Mouse (Mus musculus): Measurements from ENCODE around the gene Pcbp2. TPM values are rescaled to one million over a fixed set of nuclear protein-coding genes. Genes with fewer than 3 reads are reported as not detected.

The Pcbp2 gene
- polyA plus RNA-seq, 1 experiment from 2014 or later = 194 TPM

DNA sequence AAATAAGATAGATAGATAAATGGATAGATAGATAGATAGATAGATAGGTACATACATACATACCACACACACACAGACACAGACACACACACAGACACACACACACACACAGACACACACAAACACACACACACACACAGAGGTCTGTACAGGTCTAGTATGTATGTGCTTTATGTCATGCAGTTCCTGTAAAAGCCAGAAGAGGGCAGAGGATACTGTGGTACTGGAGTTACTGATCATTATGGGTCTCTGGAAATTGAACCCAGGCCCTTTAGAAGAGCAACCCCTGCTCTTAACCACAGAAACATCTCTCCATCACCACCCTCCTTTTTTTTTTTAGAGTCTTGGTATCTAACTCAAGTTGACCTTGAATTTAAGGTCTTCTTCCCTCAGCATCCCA, 6.7 kb upstream of the Pcbp2 start:
- H3K36me3 ChIP-seq (ENCODE audit: control insufficient read depth, insufficient read depth, low read length) = peaks cover 12% of the 10 kb centered on the region
- no peak overlapping the region for H3K9ac ChIP-seq (ENCODE audit: low read length)
- H3K27ac ChIP-seq (replicated peaks in 1 of 2; ENCODE audit: control insufficient read depth in 1 of 2, insufficient read depth in 1 of 2, low read depth in 2 of 2, low read length in 2 of 2) = no peak overlapping the region
- peaks cover 7 to 24% of the 10 kb centered on the region in 2 experiments; a peak in 3 of 4 replicates for H3K4me1 ChIP-seq (ENCODE audit: control insufficient read depth in 2 of 2, insufficient read depth in 2 of 2, low read length in 2 of 2)
- H3K27me3 ChIP-seq (ENCODE audit: control insufficient read depth, insufficient read depth, low read length) = no peaks in the 10 kb centered on the region
- no peak overlapping the region for H3K4me3 ChIP-seq (ENCODE audit: control insufficient read depth in 1 of 2, insufficient read depth in 1 of 2, low read depth in 1 of 2, low read length in 2 of 2)
- ATAC-seq (ENCODE audit: insufficient number of reproducible peaks, insufficient read depth, low FRiP score, low read depth) = no peak
- no peaks in the 10 kb centered on the region for H3K9me3 ChIP-seq (ENCODE audit: control insufficient read depth, low read length)
- H3K4me2 ChIP-seq (ENCODE audit: low read length) = no peak overlapping the region

DNA sequence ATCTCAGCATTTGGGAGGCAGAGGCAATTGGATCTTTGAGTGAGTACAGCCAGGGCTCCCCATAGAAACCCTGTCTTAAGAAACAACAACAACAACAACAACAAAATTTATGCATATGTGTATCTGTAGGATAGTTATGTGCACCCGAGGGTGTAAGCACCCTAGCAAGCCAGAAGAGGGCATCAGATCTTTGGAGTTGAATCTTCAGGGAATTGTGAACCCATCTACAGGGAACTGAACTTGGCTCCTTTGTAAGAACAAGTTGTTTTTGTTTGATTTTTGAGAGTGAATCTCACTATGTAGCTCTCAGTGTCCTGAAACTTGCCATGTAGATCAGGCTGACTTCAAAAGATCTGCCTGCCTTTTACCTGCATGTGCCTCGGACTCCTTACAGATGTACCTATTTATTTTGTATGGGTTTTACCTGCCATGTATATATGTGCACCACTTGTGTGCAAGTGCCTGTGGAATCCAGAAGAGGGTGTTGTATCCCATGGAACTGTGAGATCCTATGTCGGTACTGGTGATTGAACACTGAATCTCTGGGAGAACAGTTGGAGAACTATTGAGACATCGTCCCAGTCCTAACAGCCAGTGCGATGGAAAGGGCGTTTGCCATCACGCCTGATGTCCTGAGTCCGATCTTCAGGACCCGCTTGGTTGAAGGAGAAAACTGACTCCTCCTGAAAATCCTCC, 1.5 kb upstream of the Pcbp2 start:
- Histone ChIP-seq H3K4me1 (ENCODE audit: control insufficient read depth in 2 of 2, insufficient read depth in 2 of 2, low read length in 2 of 2) (peaks cover 2 to 18% of the 10 kb centered on the region in 2 experiments; a peak in 3 of 4 replicates), H3K27me3 (ENCODE audit: control insufficient read depth, insufficient read depth, low read length) (no peaks in the 10 kb centered on the region), H3K9ac (ENCODE audit: low read length) (no peak overlapping the region), H3K36me3 (ENCODE audit: control insufficient read depth, insufficient read depth, low read length) (peaks cover 11% of the 10 kb centered on the region), H3K4me3 (ENCODE audit: control insufficient read depth in 1 of 2, insufficient read depth in 1 of 2, low read depth in 1 of 2, low read length in 2 of 2) (no peak overlapping the region), H3K27ac (replicated peaks in 1 of 2; ENCODE audit: control insufficient read depth in 1 of 2, insufficient read depth in 1 of 2, low read depth in 2 of 2, low read length in 2 of 2) (no peak overlapping the region), H3K9me3 (ENCODE audit: control insufficient read depth, low read length) (no peaks in the 10 kb centered on the region), H3K4me2 (ENCODE audit: low read length) (no peak overlapping the region)
- WGBS = 95% methylated on average over 9 of the region's 9 CpGs
- ATAC-seq (ENCODE audit: insufficient number of reproducible peaks, insufficient read depth, low FRiP score, low read depth) = no peak

DNA sequence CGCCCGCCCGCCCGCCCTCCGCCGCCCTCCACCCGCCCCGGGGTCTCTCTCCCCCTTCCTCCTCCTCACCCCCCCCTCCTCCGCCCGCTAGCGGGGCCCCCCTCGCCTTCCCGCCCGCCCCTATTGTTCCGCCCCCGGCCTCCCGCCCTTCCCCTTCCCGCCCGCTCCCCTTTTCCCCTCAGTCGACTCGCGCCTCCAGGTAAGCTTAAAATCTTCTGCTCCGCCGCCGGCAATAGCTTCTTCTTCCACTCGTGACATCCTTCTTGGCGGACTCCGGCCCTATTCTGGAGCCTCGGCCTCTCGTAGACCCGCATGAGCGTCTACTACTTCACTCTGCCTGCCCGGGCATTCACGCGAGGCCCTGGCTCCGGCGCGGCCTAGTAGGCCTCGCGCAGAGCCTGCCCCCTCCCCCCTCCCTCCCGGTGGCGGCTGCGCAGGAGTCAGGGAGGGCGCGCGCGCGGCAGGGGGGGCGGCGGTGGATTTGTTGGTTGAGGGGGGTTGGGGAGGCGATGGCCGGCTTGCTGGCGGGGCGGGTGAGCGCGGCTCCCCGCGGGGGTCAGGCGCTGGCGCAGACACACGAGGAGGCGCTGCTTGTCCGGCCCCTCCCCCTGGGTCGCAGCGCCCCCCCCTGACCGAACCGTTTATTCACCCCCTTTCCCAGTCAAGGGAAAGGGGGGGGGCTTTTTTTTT, 411 bp downstream of the Pcbp2 start:
- H3K36me3 ChIP-seq (ENCODE audit: control insufficient read depth, insufficient read depth, low read length) = peaks cover 31% of the 10 kb centered on the region
- ATAC-seq (ENCODE audit: insufficient number of reproducible peaks, insufficient read depth, low FRiP score, low read depth) = peak; percentile 74
- WGBS = under 1% methylated on average over 44 of the region's 67 CpGs
- H3K27ac ChIP-seq (replicated peaks in 1 of 2; ENCODE audit: control insufficient read depth in 1 of 2, insufficient read depth in 1 of 2, low read depth in 2 of 2, low read length in 2 of 2) = peak overlapping the region; percentile 91 to 99
- H3K4me3 ChIP-seq (ENCODE audit: control insufficient read depth in 1 of 2, insufficient read depth in 1 of 2, low read depth in 1 of 2, low read length in 2 of 2) = peak overlapping the region; percentile 68 to 92
- peaks cover 2 to 18% of the 10 kb centered on the region in 2 experiments; a peak in 3 of 4 replicates for H3K4me1 ChIP-seq (ENCODE audit: control insufficient read depth in 2 of 2, insufficient read depth in 2 of 2, low read length in 2 of 2)
- peak overlapping the region; percentile 85 for H3K4me2 ChIP-seq (ENCODE audit: low read length)
- H3K27me3 ChIP-seq (ENCODE audit: control insufficient read depth, insufficient read depth, low read length) = no peaks in the 10 kb centered on the region
- peak overlapping the region; percentile 98 for H3K9ac ChIP-seq (ENCODE audit: low read length)
- H3K9me3 ChIP-seq (ENCODE audit: control insufficient read depth, low read length) = no peaks in the 10 kb centered on the region

DNA sequence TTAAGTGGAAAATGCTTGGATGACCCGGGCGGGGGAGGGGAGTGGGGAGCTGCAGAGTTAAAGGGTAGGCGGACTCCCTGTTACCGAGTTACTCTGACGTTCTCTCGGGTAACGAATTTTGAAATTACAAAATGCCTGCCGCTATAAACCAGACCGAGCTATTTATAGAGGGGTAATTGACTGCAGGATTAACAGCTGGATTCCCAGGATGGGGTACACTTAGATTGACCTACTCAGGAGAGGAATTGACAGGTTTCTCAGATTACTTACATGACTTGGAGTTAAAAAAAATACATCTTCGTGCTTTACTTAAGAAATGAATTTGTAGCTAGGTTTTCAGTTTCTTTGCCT, 931 bp downstream of the Pcbp2 start:
- Histone ChIP-seq H3K36me3 (ENCODE audit: control insufficient read depth, insufficient read depth, low read length) (peaks cover 36% of the 10 kb centered on the region), H3K4me3 (ENCODE audit: control insufficient read depth in 1 of 2, insufficient read depth in 1 of 2, low read depth in 1 of 2, low read length in 2 of 2) (peak overlapping the region; percentile 68 to 92), H3K27ac (replicated peaks in 1 of 2; ENCODE audit: control insufficient read depth in 1 of 2, insufficient read depth in 1 of 2, low read depth in 2 of 2, low read length in 2 of 2) (peak overlapping the region in 1 of 2 experiments; percentile 99; a peak in 2 of 4 replicates), H3K27me3 (ENCODE audit: control insufficient read depth, insufficient read depth, low read length) (no peaks in the 10 kb centered on the region), H3K9me3 (ENCODE audit: control insufficient read depth, low read length) (no peaks in the 10 kb centered on the region), H3K9ac (ENCODE audit: low read length) (peak overlapping the region; percentile 98), H3K4me2 (ENCODE audit: low read length) (peak overlapping the region; percentile 85), H3K4me1 (ENCODE audit: control insufficient read depth in 2 of 2, insufficient read depth in 2 of 2, low read length in 2 of 2) (peaks cover 2 to 18% of the 10 kb centered on the region in 2 experiments; a peak in 3 of 4 replicates)
- 2% methylated on average over 10 of the region's 10 CpGs for WGBS
- ATAC-seq (ENCODE audit: insufficient number of reproducible peaks, insufficient read depth, low FRiP score, low read depth) = no peak

DNA sequence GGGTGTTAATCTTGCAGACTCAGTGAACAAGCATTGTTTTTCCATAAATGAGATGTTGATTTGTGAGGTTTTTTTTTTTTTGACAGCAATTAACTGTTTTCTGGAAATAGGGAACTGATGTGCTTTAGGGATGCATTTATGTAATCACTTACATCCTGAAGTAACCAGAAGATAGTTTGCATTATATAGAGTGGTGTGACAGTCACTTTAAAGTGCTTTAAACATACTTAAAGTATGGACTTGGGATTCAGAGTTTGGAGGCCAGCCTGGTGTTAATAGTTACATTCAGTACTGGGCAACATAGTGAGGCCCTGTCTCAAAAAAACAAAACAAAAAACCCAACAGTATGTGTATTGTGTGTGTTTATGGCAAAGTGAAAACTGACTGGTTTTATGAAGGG, 1.4 kb downstream of the Pcbp2 start:
- peaks cover 40% of the 10 kb centered on the region for H3K36me3 ChIP-seq (ENCODE audit: control insufficient read depth, insufficient read depth, low read length)
- H3K9ac ChIP-seq (ENCODE audit: low read length) = peak overlapping the region; percentile 98
- no peak overlapping the region; a peak in 1 of 4 replicates for H3K27ac ChIP-seq (replicated peaks in 1 of 2; ENCODE audit: control insufficient read depth in 1 of 2, insufficient read depth in 1 of 2, low read depth in 2 of 2, low read length in 2 of 2)
- H3K27me3 ChIP-seq (ENCODE audit: control insufficient read depth, insufficient read depth, low read length) = no peaks in the 10 kb centered on the region
- no peak for ATAC-seq (ENCODE audit: insufficient number of reproducible peaks, insufficient read depth, low FRiP score, low read depth)
- H3K4me1 ChIP-seq (ENCODE audit: control insufficient read depth in 2 of 2, insufficient read depth in 2 of 2, low read length in 2 of 2) = peaks cover 2 to 18% of the 10 kb centered on the region in 2 experiments; a peak in 3 of 4 replicates
- peak overlapping the region; percentile 85 for H3K4me2 ChIP-seq (ENCODE audit: low read length)
- peak overlapping the region in 1 of 2 experiments; percentile 92; a peak in 2 of 4 replicates for H3K4me3 ChIP-seq (ENCODE audit: control insufficient read depth in 1 of 2, insufficient read depth in 1 of 2, low read depth in 1 of 2, low read length in 2 of 2)
- no peaks in the 10 kb centered on the region for H3K9me3 ChIP-seq (ENCODE audit: control insufficient read depth, low read length)

DNA sequence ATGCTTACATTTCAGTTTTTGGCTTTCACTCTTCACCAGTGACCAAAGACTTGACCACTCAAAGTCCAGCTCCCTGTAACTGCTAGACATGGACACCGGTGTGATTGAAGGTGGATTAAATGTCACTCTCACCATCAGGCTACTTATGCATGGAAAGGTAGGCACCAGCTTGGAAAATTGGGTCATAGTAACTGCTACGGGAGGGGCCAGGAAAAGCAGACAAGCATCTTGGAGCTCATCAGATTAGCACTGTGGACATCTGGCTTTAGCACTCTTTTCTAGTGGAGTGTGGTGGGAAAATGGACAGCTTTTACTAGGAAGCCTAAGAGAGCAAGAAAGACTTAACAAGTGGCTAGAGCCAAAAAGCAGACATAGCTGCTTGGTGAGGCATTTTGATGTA, 2.9 kb downstream of the Pcbp2 start:
- Histone ChIP-seq H3K4me3 (ENCODE audit: control insufficient read depth in 1 of 2, insufficient read depth in 1 of 2, low read depth in 1 of 2, low read length in 2 of 2) (no peak overlapping the region), H3K36me3 (ENCODE audit: control insufficient read depth, insufficient read depth, low read length) (peaks cover 56% of the 10 kb centered on the region), H3K27me3 (ENCODE audit: control insufficient read depth, insufficient read depth, low read length) (no peaks in the 10 kb centered on the region), H3K4me2 (ENCODE audit: low read length) (peak overlapping the region; percentile 85), H3K9ac (ENCODE audit: low read length) (no peak overlapping the region), H3K27ac (replicated peaks in 1 of 2; ENCODE audit: control insufficient read depth in 1 of 2, insufficient read depth in 1 of 2, low read depth in 2 of 2, low read length in 2 of 2) (no peak overlapping the region), H3K9me3 (ENCODE audit: control insufficient read depth, low read length) (no peaks in the 10 kb centered on the region), H3K4me1 (ENCODE audit: control insufficient read depth in 2 of 2, insufficient read depth in 2 of 2, low read length in 2 of 2) (peaks cover 2 to 18% of the 10 kb centered on the region in 2 experiments; a peak in 3 of 4 replicates)
- WGBS = 57% methylated on average over 2 of the region's 2 CpGs
- ATAC-seq (ENCODE audit: insufficient number of reproducible peaks, insufficient read depth, low FRiP score, low read depth) = no peak

DNA sequence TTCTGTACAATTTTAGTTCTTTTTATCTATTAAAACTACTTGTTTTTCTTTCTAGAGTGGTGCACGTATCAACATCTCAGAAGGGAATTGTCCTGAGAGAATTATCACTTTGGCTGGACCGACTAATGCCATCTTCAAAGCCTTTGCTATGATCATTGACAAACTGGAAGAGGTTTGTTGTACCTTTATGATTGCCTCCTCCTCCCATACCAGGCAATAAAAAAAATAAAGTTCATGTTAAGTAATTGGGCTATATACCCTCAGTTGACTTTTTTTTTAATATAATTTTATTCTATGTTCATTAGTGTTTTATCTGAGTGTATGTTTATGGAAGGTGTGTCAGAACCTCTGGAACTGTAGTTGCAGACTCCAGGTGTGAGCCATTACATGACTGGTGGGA, 4.2 kb downstream of the Pcbp2 start:
- WGBS = 74% methylated on average over 2 of the region's 2 CpGs
- Histone ChIP-seq H3K9ac (ENCODE audit: low read length) (no peak overlapping the region), H3K4me2 (ENCODE audit: low read length) (no peak overlapping the region), H3K4me1 (ENCODE audit: control insufficient read depth in 2 of 2, insufficient read depth in 2 of 2, low read length in 2 of 2) (peaks cover 2 to 18% of the 10 kb centered on the region in 2 experiments; a peak in 3 of 4 replicates), H3K9me3 (ENCODE audit: control insufficient read depth, low read length) (no peaks in the 10 kb centered on the region), H3K36me3 (ENCODE audit: control insufficient read depth, insufficient read depth, low read length) (peaks cover 68% of the 10 kb centered on the region), H3K4me3 (ENCODE audit: control insufficient read depth in 1 of 2, insufficient read depth in 1 of 2, low read depth in 1 of 2, low read length in 2 of 2) (no peak overlapping the region), H3K27ac (replicated peaks in 1 of 2; ENCODE audit: control insufficient read depth in 1 of 2, insufficient read depth in 1 of 2, low read depth in 2 of 2, low read length in 2 of 2) (no peak overlapping the region), H3K27me3 (ENCODE audit: control insufficient read depth, insufficient read depth, low read length) (no peaks in the 10 kb centered on the region)
- ATAC-seq (ENCODE audit: insufficient number of reproducible peaks, insufficient read depth, low FRiP score, low read depth) = no peak
